Mouse (Mus musculus) thymus, adult 2 months (tissue): ENCODE results near the gene Mslnl. TPM values are rescaled to one million over a fixed set of nuclear protein-coding genes. Genes with fewer than 3 reads are reported as not detected.

Experiments
- DNase-seq: peaks from one replicate; pipeline ENCODE4 v3.0.0; 2021
- H3K27ac ChIP-seq: fragments of 200-500 bp; 2 replicates; pipeline ENCODE4 v1.5.1; 2012; ENCODE audit warnings: low read length, control low read depth; ENCODE audit not compliant: control insufficient read depth, insufficient read depth
- H3K27me3 ChIP-seq: fragments of 200-500 bp; 2 replicates; pipeline ENCODE4 v1.6.1; 2012; ENCODE audit warnings: mild to moderate bottlenecking, low read length, moderate library complexity, mixed read lengths; ENCODE audit not compliant: control insufficient read depth, insufficient read depth
- H3K36me3 ChIP-seq: fragments of 200-500 bp; 2 replicates; pipeline ENCODE4 v1.6.1; 2012; ENCODE audit warnings: mild to moderate bottlenecking, low read length, moderate library complexity; ENCODE audit not compliant: control insufficient read depth, insufficient read depth
- H3K4me1 ChIP-seq: fragments of 200-500 bp; replicated peaks from 2 replicates; pipeline ENCODE4 v1.6.1; 2012; ENCODE audit warnings: low read length; ENCODE audit not compliant: control insufficient read depth, insufficient read depth
- H3K4me3 ChIP-seq: fragments of 200-500 bp; 2 replicates; pipeline ENCODE4 v1.5.1; 2012; ENCODE audit warnings: mild to moderate bottlenecking, low read length, control low read depth, moderate library complexity; ENCODE audit not compliant: control insufficient read depth, insufficient read depth
- CTCF ChIP-seq: fragments of 200-500 bp; IDR thresholded peaks from 2 replicates; pipeline ENCODE4 v1.5.1; 2012; ENCODE audit warnings: mild to moderate bottlenecking, control low read depth, low read length, moderate library complexity, borderline replicate concordance; ENCODE audit not compliant: control insufficient read depth, poor library complexity, insufficient read depth; ENCODE audit errors: extremely low read depth
- POLR2A ChIP-seq: fragments of 200-500 bp; IDR thresholded peaks from 2 replicates; pipeline ENCODE4 v1.6.1; 2012; ENCODE audit warnings: mild to moderate bottlenecking, low read length, control low read depth, moderate library complexity; ENCODE audit not compliant: control insufficient read depth, poor library complexity, insufficient read depth; ENCODE audit errors: extremely low read depth
- WGBS: fragments of 180-500 bp; shearing (Covaris S2); methylation state at CpG from one replicate; pipeline ENCODE4 v1.1.7; 2018; 5-methylcytosine and 5-hydroxymethylcytosine counted together
- polyA plus RNA-seq: library from polyadenylated mRNA; depleted of rRNA; stranded (reverse); fragments of >200 nt; gene quantifications from 2 replicates; pipeline ENCODE4 v1.2.3, GENCODE M21; 2012

The Mslnl gene
- polyA plus RNA-seq, 1 experiment = 0.69 TPM

GRCm38 (mm10) chr17:25781339-25781738 lies 45.5 kb downstream of the Mslnl start:
- 86% methylated on average over 6 of the region's 6 CpGs for WGBS
- H3K27me3 ChIP-seq = no peaks in the 10 kb centered on the region
- no peaks in the 10 kb centered on the region; the same call in 1 of the 2 replicates for H3K36me3 ChIP-seq
- peaks cover 15% of the 10 kb centered on the region for H3K4me1 ChIP-seq
- no peak for TF ChIP-seq POLR2A
- no peak for TF ChIP-seq CTCF
- DNase-seq = no peak
- no peak overlapping the region for H3K4me3 ChIP-seq
- no peak overlapping the region for H3K27ac ChIP-seq

GRCm38 (mm10) chr17:25783086-25783485 lies 47.2 kb downstream of the Mslnl start:
- H3K36me3 ChIP-seq = no peaks in the 10 kb centered on the region; the same call in 1 of the 2 replicates
- DNase-seq = no peak
- no peak overlapping the region for H3K27ac ChIP-seq
- no peak overlapping the region for H3K4me3 ChIP-seq
- WGBS = 93% methylated on average over 7 of the region's 7 CpGs
- H3K27me3 ChIP-seq = no peaks in the 10 kb centered on the region
- H3K4me1 ChIP-seq = peaks cover 15% of the 10 kb centered on the region
- no peak for TF ChIP-seq CTCF
- no peak for TF ChIP-seq POLR2A

GRCm38 (mm10) chr17:25783861-25784574 lies 48.2 kb downstream of the Mslnl start:
- WGBS = 88% methylated on average over 15 of the region's 15 CpGs
- H3K4me3 ChIP-seq = no peak overlapping the region
- TF ChIP-seq POLR2A (no peak), CTCF (no peak)
- H3K4me1 ChIP-seq = peaks cover 15% of the 10 kb centered on the region
- H3K27ac ChIP-seq = no peak overlapping the region
- H3K27me3 ChIP-seq = no peaks in the 10 kb centered on the region
- no peaks in the 10 kb centered on the region; the same call in 1 of the 2 replicates for H3K36me3 ChIP-seq
- no peak for DNase-seq

GRCm38 (mm10) chr17:25785281-25785745 lies 49.5 kb downstream of the Mslnl start, which contains the start of gene Haghl:
Gene Haghl, minus strand, starts transcription at chr17:25785673.
- TF ChIP-seq POLR2A (peak; percentile 36; the same call in 1 of the 2 replicates), CTCF (no peak)
- peak; percentile 93 for DNase-seq
- under 1% methylated on average over 23 of the region's 23 CpGs for WGBS

GRCm38 (mm10) chr17:25786280-25786679 lies 50.4 kb downstream of the Mslnl start, which contains the start of gene Ccdc78:
Gene Ccdc78, plus strand, starts transcription at chr17:25786580.
- Histone ChIP-seq H3K4me3 (peak within 1 kb of the TSS; percentile 77), H3K36me3 (no peaks in the 10 kb centered on the region; the same call in 1 of the 2 replicates), H3K27ac (no peak within 1 kb of the TSS), H3K4me1 (peaks cover 17% of the 10 kb centered on the region), H3K27me3 (no peaks in the 10 kb centered on the region)
- 93% methylated on average over 3 of the region's 3 CpGs for WGBS
- no peak for DNase-seq
- TF ChIP-seq CTCF = no peak
- TF ChIP-seq POLR2A = no peak

More at GRCm38 (mm10) chr17:25785281-25785745, 49.5 kb downstream of the Mslnl start, which contains the start of gene Haghl:
- H3K27me3 ChIP-seq = no peaks in the 10 kb centered on the region
- no peak within 1 kb of the TSS for H3K27ac ChIP-seq
- H3K36me3 ChIP-seq = no peaks in the 10 kb centered on the region; the same call in 1 of the 2 replicates
- H3K4me1 ChIP-seq = peaks cover 15% of the 10 kb centered on the region
- H3K4me3 ChIP-seq = peak within 1 kb of the TSS; percentile 77

- H3K27ac ChIP-seq = no peak overlapping the region
- WGBS = 68% methylated on average over 9 of the region's 9 CpGs
- no peaks in the 10 kb centered on the region for H3K27me3 ChIP-seq
- DNase-seq = no peak
- H3K4me1 ChIP-seq = peaks cover 22% of the 10 kb centered on the region
- no peak for TF ChIP-seq CTCF
- TF ChIP-seq POLR2A = no peak
- no peak overlapping the region for H3K4me3 ChIP-seq
- H3K36me3 ChIP-seq = no peaks in the 10 kb centered on the region; the same call in 1 of the 2 replicates
These were observed 51.1 kb downstream of the Mslnl start for GRCm38 (mm10) chr17:25786781-25787504.
